Mouse (Mus musculus) heart, embryonic 12.5 days (tissue): ENCODE data around the gene Cnih2. TPM values are rescaled to one million over a fixed set of nuclear protein-coding genes. Genes with fewer than 3 reads are reported as not detected.

ENCODE experiments used
- ATAC-seq: fragments of 200-750 bp; cut with Nextera tagmentation; 2 replicates; pipeline ENCODE4 v1.8.0; 2017; ENCODE audit warnings: moderate TSS enrichment, moderate library complexity; ENCODE audit not compliant: insufficient number of reproducible peaks, low FRiP score
- H3K27ac ChIP-seq: fragments of 300-500 bp; sonication (generic); 2 replicates; pipeline ENCODE4 v1.5.1; 2016; ENCODE audit warnings: mild to moderate bottlenecking, moderate library complexity; ENCODE audit not compliant: poor library complexity, severe bottlenecking
- H3K27me3 ChIP-seq: fragments of 300-500 bp; sonication (generic); replicated peaks from 2 replicates; pipeline ENCODE4 v1.6.1; 2016; ENCODE audit warnings: mild to moderate bottlenecking, moderate library complexity
- H3K36me3 ChIP-seq: fragments of 300-500 bp; sonication (generic); 2 replicates; pipeline ENCODE4 v1.6.1; 2016; ENCODE audit warnings: mild to moderate bottlenecking, moderate library complexity
- H3K4me1 ChIP-seq: fragments of 300-500 bp; sonication (generic); replicated peaks from 2 replicates; pipeline ENCODE4 v1.6.1; 2016; ENCODE audit warnings: mild to moderate bottlenecking
- H3K4me2 ChIP-seq: fragments of 300-500 bp; sonication (generic); 2 replicates; pipeline ENCODE4 v1.6.1; 2016; ENCODE audit warnings: mild to moderate bottlenecking, moderate library complexity
- H3K4me3 ChIP-seq: fragments of 300-500 bp; sonication (generic); 2 replicates; pipeline ENCODE4 v1.5.1; 2016; ENCODE audit warnings: mild to moderate bottlenecking
- H3K9ac ChIP-seq: fragments of 300-500 bp; sonication (generic); 2 replicates; pipeline ENCODE4 v1.6.1; 2016; ENCODE audit warnings: mild to moderate bottlenecking, moderate library complexity
- H3K9me3 ChIP-seq: fragments of 300-500 bp; sonication (generic); replicated peaks from 2 replicates; pipeline ENCODE4 v1.6.1; 2016; ENCODE audit warnings: mild to moderate bottlenecking, moderate library complexity
- WGBS: fragments of 180-500 bp; shearing (Covaris S2); methylation state at CpG from one replicate; pipeline ENCODE4 v1.1.7; 2016; 5-methylcytosine and 5-hydroxymethylcytosine counted together
- polyA plus RNA-seq: library from polyadenylated mRNA; unstranded; fragments of >200 nt; fragmentation: Nextera tagmentation; extraction: Ambion mirVana; gene quantifications from 2 replicates; pipeline ENCODE4 v1.2.1, GENCODE M21; 2016

The Cnih2 gene
- 5.9 and 7.0 TPM in 2 replicates for polyA plus RNA-seq

- Histone ChIP-seq H3K27me3 (0 out of 2 replicates have a peak, but pooled peaks cover 2% of the 10 kb centered on the region), H3K36me3 (peaks cover 44% of the 10 kb centered on the region), H3K4me2 (peak within 1 kb of the TSS; percentile 90), H3K4me1 (peaks cover 66% of the 10 kb centered on the region), H3K27ac (0 out of 2 replicates have a peak within 1 kb of the TSS, but pooled peaks have one; percentile 8), H3K9me3 (no peaks in the 10 kb centered on the region), H3K4me3 (peak within 1 kb of the TSS; percentile 52), H3K9ac (peak within 1 kb of the TSS; percentile 68)
- whole genome bisulfite sequencing = 3% methylated on average over 43 of the region's 48 CpGs
- ATAC-seq = peak; percentile 58
These were observed at the start of gene Cnih2 for GRCm38 (mm10) chr19:5098363-5099143. Cnih2 (minus strand) TSS chr19:5098521.

DNA sequence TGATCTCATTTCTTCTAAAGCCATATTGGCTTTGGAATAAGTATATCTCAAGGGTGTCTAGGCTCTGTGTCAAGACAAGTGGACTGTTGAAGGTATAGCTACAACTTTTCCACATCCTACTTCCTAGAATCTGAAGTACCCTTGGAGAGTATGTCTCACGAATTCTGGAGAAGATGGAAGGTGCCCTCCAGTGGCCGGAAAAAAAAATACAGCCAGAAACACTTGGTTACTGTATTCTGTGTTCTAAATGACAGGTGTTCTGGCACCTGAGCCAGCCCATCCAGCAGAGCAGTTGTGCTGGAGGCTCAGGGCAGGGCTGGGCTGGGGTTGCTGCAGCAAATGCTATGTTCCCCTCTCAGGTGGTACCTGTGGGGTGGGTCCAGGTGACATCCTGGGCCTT, 41.3 kb upstream of the Cnih2 start:
- Histone ChIP-seq H3K4me3 (no peak overlapping the region), H3K4me1 (no peaks in the 10 kb centered on the region), H3K4me2 (no peak overlapping the region), H3K9me3 (no peaks in the 10 kb centered on the region), H3K9ac (no peak overlapping the region), H3K27ac (no peak overlapping the region), H3K27me3 (no peaks in the 10 kb centered on the region), H3K36me3 (peaks cover 68% of the 10 kb centered on the region)
- WGBS = 1% methylated on average over 2 of the region's 2 CpGs
- ATAC-seq = no peak

DNA sequence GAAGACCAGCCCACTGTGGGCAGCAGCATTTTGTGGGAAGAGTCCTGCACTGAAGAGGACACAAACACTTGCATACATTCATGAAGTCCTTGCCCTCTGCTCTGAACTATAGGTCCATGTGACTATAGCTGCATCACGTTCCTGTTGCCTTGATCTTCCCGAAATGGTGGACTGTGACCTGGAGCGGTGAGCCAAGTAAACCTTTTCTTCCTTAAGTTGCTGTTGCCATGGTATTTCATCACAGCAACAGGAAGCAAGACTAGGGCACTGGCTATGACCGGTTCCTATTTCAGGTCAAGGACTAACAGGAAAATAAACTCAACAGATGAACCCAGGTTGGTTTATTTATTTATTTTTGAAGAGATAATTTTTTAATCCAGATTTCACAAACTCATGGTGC, 32.9 kb upstream of the Cnih2 start:
- Histone ChIP-seq H3K27me3 (no peaks in the 10 kb centered on the region), H3K9ac (no peak overlapping the region), H3K9me3 (no peaks in the 10 kb centered on the region), H3K36me3 (peaks cover 31% of the 10 kb centered on the region), H3K27ac (no peak overlapping the region), H3K4me1 (no peaks in the 10 kb centered on the region), H3K4me3 (no peak overlapping the region), H3K4me2 (no peak overlapping the region)
- ATAC-seq = no peak
- WGBS = 73% methylated on average over 4 of the region's 4 CpGs

GRCm38 (mm10) chr19:5129770-5130169, 31.4 kb upstream of the Cnih2 start:
- 54% methylated on average over 1 of the region's 1 CpGs for whole genome bisulfite sequencing
- no peak for ATAC-seq
- H3K4me2 ChIP-seq = no peak overlapping the region
- H3K9ac ChIP-seq = no peak overlapping the region
- peaks cover 20% of the 10 kb centered on the region for H3K36me3 ChIP-seq
- no peaks in the 10 kb centered on the region for H3K4me1 ChIP-seq
- H3K4me3 ChIP-seq = no peak overlapping the region
- H3K9me3 ChIP-seq = no peaks in the 10 kb centered on the region
- H3K27me3 ChIP-seq = no peaks in the 10 kb centered on the region
- no peak overlapping the region for H3K27ac ChIP-seq

DNA sequence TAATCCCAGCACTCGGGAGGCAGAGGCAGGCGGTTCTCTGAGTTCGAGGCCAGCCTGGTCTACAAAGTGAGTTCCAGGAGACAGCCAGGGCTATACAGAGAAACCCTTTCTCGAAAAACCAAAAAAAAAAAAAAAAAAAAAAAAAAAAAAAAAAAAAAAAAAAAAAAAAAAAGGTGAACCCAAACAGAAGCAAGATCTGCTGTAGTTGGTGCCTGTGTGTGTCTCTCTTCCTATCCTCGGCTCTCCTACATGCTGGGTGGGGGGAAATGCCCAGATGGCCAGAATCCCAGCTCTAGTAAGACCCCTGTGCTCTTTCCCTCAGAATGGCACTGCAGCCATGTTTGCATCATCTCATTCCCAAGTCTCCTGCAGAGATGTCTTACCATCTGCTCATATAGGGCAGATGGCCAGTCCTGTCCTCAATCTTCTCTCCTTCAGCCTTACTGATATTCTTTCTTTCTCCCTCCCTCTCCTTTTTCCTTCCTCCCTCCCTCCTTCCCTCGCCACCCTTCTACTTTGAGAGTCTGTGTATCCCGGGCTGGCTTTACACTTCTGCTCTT, 25.8 kb upstream of the Cnih2 start:
- Histone ChIP-seq H3K27me3 (no peaks in the 10 kb centered on the region), H3K4me1 (peaks cover 8% of the 10 kb centered on the region; the same call in 1 of the 2 replicates), H3K36me3 (no peaks in the 10 kb centered on the region), H3K27ac (no peak overlapping the region), H3K9ac (no peak overlapping the region), H3K9me3 (no peaks in the 10 kb centered on the region), H3K4me2 (no peak overlapping the region), H3K4me3 (no peak overlapping the region)
- ATAC-seq = no peak
- WGBS = 65% methylated on average over 7 of the region's 7 CpGs

DNA sequence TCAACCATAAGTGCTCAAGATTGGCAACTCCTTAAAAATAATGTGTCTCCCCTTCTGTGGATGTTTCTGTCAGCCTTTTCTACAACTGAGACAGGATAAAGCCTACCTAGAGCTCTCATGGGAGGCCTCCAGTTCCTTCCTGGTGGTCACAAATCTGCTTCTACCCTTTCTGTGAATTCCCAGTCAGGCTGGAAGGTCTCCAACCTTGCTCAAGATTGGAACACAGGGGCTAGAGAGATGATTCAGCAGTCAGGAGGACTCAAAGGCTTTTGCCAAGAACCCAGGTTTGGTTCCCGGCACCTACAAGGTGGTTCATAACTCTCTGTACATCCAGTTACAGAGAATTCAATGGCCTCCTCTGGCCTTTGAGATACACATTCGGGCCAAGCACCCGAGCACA, 24.9 kb upstream of the Cnih2 start:
- Histone ChIP-seq H3K4me2 (no peak overlapping the region), H3K36me3 (no peaks in the 10 kb centered on the region), H3K9ac (no peak overlapping the region), H3K9me3 (no peaks in the 10 kb centered on the region), H3K4me3 (no peak overlapping the region), H3K4me1 (peaks cover 13% of the 10 kb centered on the region; the same call in 1 of the 2 replicates), H3K27me3 (no peaks in the 10 kb centered on the region), H3K27ac (no peak overlapping the region)
- WGBS = 71% methylated on average over 3 of the region's 3 CpGs
- no peak for ATAC-seq

GRCm38 (mm10) chr19:5122492-5122891, 24.2 kb upstream of the Cnih2 start:
- no peaks in the 10 kb centered on the region for H3K9me3 ChIP-seq
- no peaks in the 10 kb centered on the region for H3K27me3 ChIP-seq
- peaks cover 13% of the 10 kb centered on the region; the same call in 1 of the 2 replicates for H3K4me1 ChIP-seq
- no peak for ATAC-seq
- H3K4me2 ChIP-seq = no peak overlapping the region
- no peak overlapping the region; the same call in 1 of the 2 replicates for H3K9ac ChIP-seq
- 31% methylated on average over 10 of the region's 10 CpGs for WGBS
- H3K27ac ChIP-seq = no peak overlapping the region
- H3K36me3 ChIP-seq = no peaks in the 10 kb centered on the region
- no peak overlapping the region for H3K4me3 ChIP-seq

DNA sequence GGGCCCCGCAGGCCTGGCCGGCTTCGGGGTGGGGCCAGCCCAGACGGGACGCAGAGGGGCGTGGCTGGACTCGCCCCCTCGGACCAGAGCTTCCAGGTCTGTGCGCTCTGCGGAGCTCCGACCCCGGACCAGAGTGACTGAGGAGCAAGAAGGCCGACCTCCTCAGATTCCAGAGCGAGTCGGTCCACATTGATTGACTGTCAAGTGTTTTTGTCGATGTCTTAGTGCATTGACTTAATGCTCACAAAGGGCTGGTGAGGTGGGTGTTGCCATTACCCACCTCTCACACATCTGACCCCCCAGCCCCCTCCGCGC, 20.0 kb upstream of the Cnih2 start, which contains the start of gene Klc2:
Gene Klc2 (minus strand): TSS at position 177 of the 315 bp plus-strand sequence.
- H3K27ac ChIP-seq = peak within 1 kb of the TSS; percentile 74
- under 1% methylated on average over 18 of the region's 18 CpGs for WGBS
- H3K4me3 ChIP-seq = peak within 1 kb of the TSS; percentile 76
- peaks cover 20% of the 10 kb centered on the region for H3K4me1 ChIP-seq
- peak within 1 kb of the TSS; percentile 79 for H3K4me2 ChIP-seq
- peaks cover 6% of the 10 kb centered on the region; the same call in 1 of the 2 replicates for H3K36me3 ChIP-seq
- no peaks in the 10 kb centered on the region for H3K27me3 ChIP-seq
- peak; percentile 93 for ATAC-seq
- H3K9ac ChIP-seq = peak within 1 kb of the TSS; percentile 86
- no peaks in the 10 kb centered on the region for H3K9me3 ChIP-seq

GRCm38 (mm10) chr19:5117494-5118383, 19.4 kb upstream of the Cnih2 start:
- peak overlapping the region; percentile 79 for H3K4me2 ChIP-seq

GRCm38 (mm10) chr19:5113783-5114182, 15.5 kb upstream of the Cnih2 start:
- H3K4me3 ChIP-seq = no peak overlapping the region
- peaks cover 13% of the 10 kb centered on the region for H3K4me1 ChIP-seq
- peaks cover 50% of the 10 kb centered on the region for H3K36me3 ChIP-seq
- no peak overlapping the region for H3K9ac ChIP-seq
- H3K4me2 ChIP-seq = no peak overlapping the region
- 93% methylated on average over 7 of the region's 7 CpGs for WGBS
- H3K27me3 ChIP-seq = no peaks in the 10 kb centered on the region
- H3K9me3 ChIP-seq = no peaks in the 10 kb centered on the region
- H3K27ac ChIP-seq = no peak overlapping the region
- ATAC-seq = no peak

More at GRCm38 (mm10) chr19:5117494-5118383, 19.4 kb upstream of the Cnih2 start:
- Histone ChIP-seq H3K27me3 (no peaks in the 10 kb centered on the region), H3K36me3 (peaks cover 11% of the 10 kb centered on the region), H3K9ac (peak overlapping the region; percentile 86), H3K27ac (peak overlapping the region; percentile 74), H3K4me3 (peak overlapping the region; percentile 76), H3K4me1 (peaks cover 18% of the 10 kb centered on the region), H3K9me3 (no peaks in the 10 kb centered on the region)
- peak; percentile 83 for ATAC-seq
- under 1% methylated on average over 82 of the region's 83 CpGs for WGBS
